Mouse (Mus musculus) stomach, postnatal 0 days (tissue): ENCODE results near the gene Esr2. TPM values are rescaled to one million over a fixed set of nuclear protein-coding genes. Genes with fewer than 3 reads are reported as not detected.

Experiments used
- ATAC-seq: fragments of 200-750 bp; cut with Nextera tagmentation; 2 replicates; pipeline ENCODE4 v1.8.0; 2017; ENCODE audit not compliant: low FRiP score, low TSS enrichment
- DNase-seq: peaks from one replicate; pipeline ENCODE4 v3.0.0-alpha.2; 2016; ENCODE audit warnings: low spot score
- H3K27ac ChIP-seq: fragments of 300-500 bp; sonication (generic); replicated peaks from 2 replicates; pipeline ENCODE4 v1.5.1; 2014; ENCODE audit warnings: mild to moderate bottlenecking, control low read depth
- H3K27me3 ChIP-seq: fragments of 300-500 bp; sonication (generic); 2 replicates; pipeline ENCODE4 v1.6.1; 2014; ENCODE audit warnings: low read length; ENCODE audit not compliant: control insufficient read depth, insufficient read depth
- H3K36me3 ChIP-seq: fragments of 300-500 bp; sonication (generic); 2 replicates; pipeline ENCODE4 v1.6.1; 2014; ENCODE audit warnings: low read length, mixed read lengths; ENCODE audit not compliant: control insufficient read depth, insufficient read depth
- H3K4me1 ChIP-seq: fragments of 300-500 bp; sonication (generic); replicated peaks from 2 replicates; pipeline ENCODE4 v1.6.1; 2014; ENCODE audit warnings: antibody characterized with exemption; ENCODE audit not compliant: control insufficient read depth, insufficient read depth
- H3K4me2 ChIP-seq: fragments of 300-500 bp; sonication (generic); replicated peaks from 2 replicates; pipeline ENCODE4 v1.6.1; 2014; ENCODE audit warnings: low read depth, mild to moderate bottlenecking, control low read depth, moderate library complexity
- H3K4me3 ChIP-seq: fragments of 300-500 bp; sonication (generic); 2 replicates; pipeline ENCODE4 v1.5.1; 2014; ENCODE audit warnings: low read depth, low read length, control low read depth
- H3K9ac ChIP-seq: fragments of 300-500 bp; sonication (generic); 2 replicates; pipeline ENCODE4 v1.6.1; 2014; ENCODE audit warnings: mild to moderate bottlenecking, low read length, control low read depth, mixed read lengths
- H3K9me3 ChIP-seq: fragments of 300-500 bp; sonication (generic); 2 replicates; pipeline ENCODE4 v1.6.1; 2016; ENCODE audit warnings: low read length; ENCODE audit not compliant: control insufficient read depth
- CTCF ChIP-seq: IDR thresholded peaks from 2 replicates; pipeline ENCODE4 v1.5.1; 2016; ENCODE audit warnings: antibody characterized with exemption, low read depth, mild to moderate bottlenecking, moderate library complexity
- EP300 ChIP-seq: optimal IDR thresholded peaks from 2 replicates; pipeline ENCODE3; 2016; ENCODE audit warnings: antibody characterized with exemption
- WGBS: fragments of 180-500 bp; shearing (Covaris S2); extraction: QIAGEN DNeasy Blood & Tissue Kit; methylation state at CpG from one replicate; pipeline ENCODE4 v1.1.7; 2014; 5-methylcytosine and 5-hydroxymethylcytosine counted together
- polyA plus RNA-seq: library from polyadenylated mRNA; unstranded; fragments of >200 nt; fragmentation: Nextera tagmentation; extraction: Ambion mirVana; gene quantifications from 2 replicates; pipeline ENCODE4 v1.2.1, GENCODE M21; 2015

Gene Esr2
- polyA plus RNA-seq, 1 experiment from 2014 or later = 0.05 TPM

- ATAC-seq = no peak
- Histone ChIP-seq H3K27me3 (no peaks in the 10 kb centered on the region), H3K9ac (no peak overlapping the region), H3K27ac (no peak overlapping the region), H3K4me2 (no peak overlapping the region; the same call in 1 of the 2 replicates), H3K9me3 (no peaks in the 10 kb centered on the region), H3K4me1 (peaks cover 3% of the 10 kb centered on the region; the same call in 1 of the 2 replicates), H3K4me3 (no peak overlapping the region), H3K36me3 (no peaks in the 10 kb centered on the region)
- WGBS = 40% methylated on average over 8 of the region's 8 CpGs
- TF ChIP-seq CTCF = no peak
- TF ChIP-seq EP300 = no peak
- no peak for DNase-seq
Measured at GRCm38 (mm10) chr12:76197071-76197470, 20.0 kb upstream of the Esr2 start.

- Histone ChIP-seq H3K9ac (no peak overlapping the region), H3K4me3 (peak overlapping the region; percentile 34)
Measured at GRCm38 (mm10) chr12:76196709-76197054, 19.6 kb upstream of the Esr2 start.

GRCm38 (mm10) chr12:76195912-76196708 is 19.1 kb upstream of the Esr2 start:
- ATAC-seq = peak; percentile 92
- Histone ChIP-seq H3K9ac (peak overlapping the region; percentile 52), H3K36me3 (no peaks in the 10 kb centered on the region)

More at GRCm38 (mm10) chr12:76196709-76197054, 19.6 kb upstream of the Esr2 start:
- H3K4me2 ChIP-seq = peak overlapping the region; percentile 75
- DNase-seq (peak; percentile 79), ATAC-seq (peak; percentile 73)
- 9% methylated on average over 6 of the region's 6 CpGs for WGBS
- peak overlapping the region; percentile 79; the same call in 1 of the 2 replicates for H3K27ac ChIP-seq
- H3K36me3 ChIP-seq = no peaks in the 10 kb centered on the region
- H3K4me1 ChIP-seq = peaks cover 3% of the 10 kb centered on the region; the same call in 1 of the 2 replicates
- TF ChIP-seq CTCF (peak; percentile 92), EP300 (no peak)
- H3K27me3 ChIP-seq = no peaks in the 10 kb centered on the region
- H3K9me3 ChIP-seq = no peaks in the 10 kb centered on the region

GRCm38 (mm10) chr12:76194526-76194925 is 17.5 kb upstream of the Esr2 start:
- Histone ChIP-seq H3K9me3 (no peaks in the 10 kb centered on the region), H3K27ac (no peak overlapping the region), H3K4me2 (no peak overlapping the region), H3K9ac (no peak overlapping the region), H3K4me3 (no peak overlapping the region), H3K27me3 (no peaks in the 10 kb centered on the region), H3K4me1 (peaks cover 3% of the 10 kb centered on the region; the same call in 1 of the 2 replicates), H3K36me3 (no peaks in the 10 kb centered on the region)
- no peak for DNase-seq
- WGBS = 38% methylated on average over 3 of the region's 3 CpGs
- ATAC-seq = no peak
- TF ChIP-seq EP300 = no peak
- no peak for TF ChIP-seq CTCF

More at GRCm38 (mm10) chr12:76195912-76196708, 19.1 kb upstream of the Esr2 start:
- Histone ChIP-seq H3K9me3 (no peaks in the 10 kb centered on the region), H3K4me3 (peak overlapping the region; percentile 34), H3K4me2 (peak overlapping the region; percentile 75), H3K27me3 (no peaks in the 10 kb centered on the region), H3K27ac (peak overlapping the region; percentile 79), H3K4me1 (peaks cover 3% of the 10 kb centered on the region; the same call in 1 of the 2 replicates)
- WGBS = 1% methylated on average over 22 of the region's 22 CpGs
- TF ChIP-seq EP300 = no peak
- no peak for TF ChIP-seq CTCF
- DNase-seq = peak; percentile 94

GRCm38 (mm10) chr12:76190940-76191339 is 13.9 kb upstream of the Esr2 start:
- H3K9ac ChIP-seq = no peak overlapping the region
- 45% methylated on average over 11 of the region's 11 CpGs for whole genome bisulfite sequencing
- H3K27me3 ChIP-seq = no peaks in the 10 kb centered on the region
- no peak overlapping the region for H3K27ac ChIP-seq
- ATAC-seq (peak; percentile 75; the same call in 1 of the 2 replicates), DNase-seq (peak; percentile 33)
- no peak overlapping the region for H3K4me2 ChIP-seq
- TF ChIP-seq EP300 (no peak), CTCF (peak; percentile 89)
- no peaks in the 10 kb centered on the region for H3K9me3 ChIP-seq
- no peaks in the 10 kb centered on the region for H3K4me1 ChIP-seq
- H3K4me3 ChIP-seq = no peak overlapping the region
- no peaks in the 10 kb centered on the region for H3K36me3 ChIP-seq

GRCm38 (mm10) chr12:76187849-76188248 is 10.8 kb upstream of the Esr2 start:
- Histone ChIP-seq H3K27ac (no peak overlapping the region), H3K36me3 (no peaks in the 10 kb centered on the region), H3K4me2 (no peak overlapping the region), H3K27me3 (no peaks in the 10 kb centered on the region), H3K4me1 (no peaks in the 10 kb centered on the region), H3K9me3 (no peaks in the 10 kb centered on the region), H3K4me3 (no peak overlapping the region), H3K9ac (no peak overlapping the region)
- peak; percentile 45 for DNase-seq
- no peak for ATAC-seq
- 34% methylated on average over 8 of the region's 8 CpGs for WGBS
- peak; percentile 76 for TF ChIP-seq CTCF
- TF ChIP-seq EP300 = no peak
